Mouse (Mus musculus) ES-E14 (cell line): ENCODE data around the gene Pdia2.

Source experiments
- CHD2 ChIP-seq: IDR thresholded peaks from 2 replicates; pipeline ENCODE4 v1.6.1; 2014; ENCODE audit warnings: mild to moderate bottlenecking, low read depth, low read length, inconsistent platforms
- HCFC1 ChIP-seq: IDR thresholded peaks from 2 replicates; pipeline ENCODE4 v1.6.1; 2012; ENCODE audit warnings: low read length, inconsistent platforms, borderline replicate concordance; ENCODE audit not compliant: insufficient read depth
- MAFK ChIP-seq: IDR thresholded peaks from 2 replicates; pipeline ENCODE4 v1.6.1; 2014; ENCODE audit warnings: mild to moderate bottlenecking, low read depth, low read length, inconsistent platforms; ENCODE audit not compliant: insufficient read depth
- ZC3H11A ChIP-seq: IDR thresholded peaks from 2 replicates; pipeline ENCODE4 v1.6.1; 2012; ENCODE audit warnings: low read depth, mild to moderate bottlenecking, inconsistent platforms, low read length, borderline replicate concordance
- ZNF384 ChIP-seq: IDR thresholded peaks from 2 replicates; pipeline ENCODE4 v1.6.1; 2012; ENCODE audit warnings: low read depth, low read length, inconsistent platforms

DNA sequence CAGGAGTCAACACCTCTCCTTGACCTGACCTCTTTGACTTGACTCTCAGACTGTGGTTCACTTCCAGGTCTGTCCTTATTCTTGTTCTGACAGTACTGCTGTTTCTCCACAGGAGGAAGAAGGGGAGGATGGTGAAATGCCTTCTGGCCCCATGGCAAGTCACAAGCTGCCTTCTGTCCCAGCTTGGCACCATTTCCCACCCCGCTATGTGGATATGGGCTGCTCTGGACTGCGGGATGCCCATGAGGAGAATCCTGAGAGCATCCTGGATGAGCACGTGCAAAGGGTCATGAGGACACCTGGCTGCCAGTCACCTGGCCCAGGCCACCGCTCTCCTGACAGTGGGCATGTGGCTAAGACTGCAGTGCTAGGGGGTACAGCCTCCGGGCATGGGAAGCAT is 11.3 kb downstream of the Pdia2 start:
- TF ChIP-seq ZC3H11A: no peak
- no peak for TF ChIP-seq ZNF384
- TF ChIP-seq MAFK: no peak
- no peak for TF ChIP-seq CHD2
- TF ChIP-seq HCFC1: no peak
